Mouse (Mus musculus) megakaryocyte, embryonic 14.5 days (primary cell): ENCODE measurements around the gene Flvcr2.

Experiments used
- FLI1 ChIP-seq: IDR thresholded peaks from 2 replicates; pipeline ENCODE4 v1.6.1; 2012; ENCODE audit warnings: low read length, inconsistent platforms, mixed read lengths
- GATA1 ChIP-seq: IDR thresholded peaks from 3 replicates; pipeline ENCODE4 v1.6.1; 2012; ENCODE audit warnings: mixed read lengths, low read length, inconsistent platforms, borderline replicate concordance

- no peak for TF ChIP-seq GATA1
- TF ChIP-seq FLI1 = no peak
These were observed at the start of gene Flvcr2 for GRCm38 (mm10) chr12:85745827-85746695.
